Mouse (Mus musculus) adrenal gland, postnatal 14 days (tissue): ENCODE data around the gene Jhy. TPM values are rescaled to one million over a fixed set of nuclear protein-coding genes. Genes with fewer than 3 reads are reported as not detected.

Experiments used
- DNase-seq: peaks from one replicate; pipeline ENCODE4 v3.0.0; 2021; ENCODE audit warnings: mixed read lengths
- total RNA-seq: library from RNA; stranded (reverse); gene quantifications from 2 replicates; pipeline ENCODE4 v1.2.3, GENCODE M21; 2021

Gene Jhy
- total RNA-seq, 1 experiment from 2014 or later: not detected

DNA sequence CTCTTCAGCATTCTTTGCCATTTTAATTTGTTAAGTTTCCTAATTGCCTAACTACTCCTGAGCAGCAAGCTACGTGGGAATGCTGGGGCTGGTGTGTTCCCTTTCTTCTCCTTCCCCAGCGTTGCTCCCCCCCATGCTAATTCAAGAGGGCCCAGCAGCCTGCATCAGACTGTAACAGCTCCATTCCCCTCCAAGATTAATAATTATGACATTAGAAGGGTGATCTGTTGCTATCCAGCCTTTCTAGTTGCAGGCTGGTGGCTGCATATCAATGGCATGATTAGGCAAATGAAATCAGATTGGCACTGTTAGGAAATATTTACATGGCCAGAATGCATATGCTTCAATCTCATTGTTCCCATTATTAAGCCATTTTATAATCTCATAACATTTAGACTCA is 112.4 kb downstream of the Jhy start:
- DNase-seq: no peak

Other genes with a start within 250 kb of the Jhy start
- gene Hspa8, start 163.1 kb downstream of the Jhy start, total RNA-seq: 1,718 and 2,240 TPM in 2 replicates
- gene Bsx, start 90.0 kb downstream of the Jhy start, total RNA-seq: not detected in 2 replicates
- 0.26 TPM in 1 of 2 replicates, not detected in the other for gene Crtam, start 40.5 kb upstream of the Jhy start, total RNA-seq
- gene Ubash3b, start 197.6 kb upstream of the Jhy start, total RNA-seq: 2.1 and 4.5 TPM in 2 replicates